Mouse (Mus musculus) limb, embryonic 13.5 days (tissue): Measurements from ENCODE around the gene Lrrc4c. TPM values are rescaled to one million over a fixed set of nuclear protein-coding genes. Genes with fewer than 3 reads are reported as not detected.

ENCODE experiments used
- ATAC-seq: fragments of 200-750 bp; cut with Nextera tagmentation; 2 replicates; pipeline ENCODE4 v1.8.0; 2017; ENCODE audit warnings: low read depth, moderate number of reproducible peaks, moderate TSS enrichment; ENCODE audit not compliant: low FRiP score
- H3K27ac ChIP-seq: fragments of 300-500 bp; sonication (generic); 2 replicates; pipeline ENCODE4 v1.5.1; 2015; ENCODE audit warnings: inconsistent platforms, mild to moderate bottlenecking, moderate library complexity
- H3K27me3 ChIP-seq: fragments of 300-500 bp; sonication (generic); 2 replicates; pipeline ENCODE4 v1.6.1; 2015; ENCODE audit warnings: mild to moderate bottlenecking, inconsistent platforms
- H3K36me3 ChIP-seq: fragments of 300-500 bp; sonication (generic); 2 replicates; pipeline ENCODE4 v1.6.1; 2015; ENCODE audit warnings: inconsistent platforms, mild to moderate bottlenecking, moderate library complexity
- H3K4me1 ChIP-seq: fragments of 300-500 bp; sonication (generic); 2 replicates; pipeline ENCODE4 v1.6.1; 2015; ENCODE audit warnings: inconsistent platforms
- H3K4me2 ChIP-seq: fragments of 300-500 bp; sonication (generic); replicated peaks from 2 replicates; pipeline ENCODE4 v1.6.1; 2015; ENCODE audit warnings: inconsistent platforms, mild to moderate bottlenecking, moderate library complexity
- H3K4me3 ChIP-seq: fragments of 300-500 bp; sonication (generic); 2 replicates; pipeline ENCODE4 v1.5.1; 2015; ENCODE audit warnings: moderate library complexity, mild to moderate bottlenecking, inconsistent platforms
- H3K9ac ChIP-seq: fragments of 300-500 bp; sonication (generic); 2 replicates; pipeline ENCODE4 v1.6.1; 2015; ENCODE audit warnings: mild to moderate bottlenecking, inconsistent platforms
- H3K9me3 ChIP-seq: fragments of 300-500 bp; sonication (generic); 2 replicates; pipeline ENCODE4 v1.6.1; 2016; ENCODE audit warnings: inconsistent platforms
- WGBS: fragments of 180-500 bp; shearing (Covaris S2); methylation state at CpG from one replicate; pipeline ENCODE4 v1.1.7; 2015; 5-methylcytosine and 5-hydroxymethylcytosine counted together
- polyA plus RNA-seq: library from polyadenylated mRNA; unstranded; fragments of >200 nt; fragmentation: Nextera tagmentation; extraction: Ambion mirVana; gene quantifications from 2 replicates; pipeline ENCODE4 v1.2.1, GENCODE M21; 2015

Lrrc4c gene
- polyA plus RNA-seq, 1 experiment from 2014 or later = 2.8 TPM

DNA sequence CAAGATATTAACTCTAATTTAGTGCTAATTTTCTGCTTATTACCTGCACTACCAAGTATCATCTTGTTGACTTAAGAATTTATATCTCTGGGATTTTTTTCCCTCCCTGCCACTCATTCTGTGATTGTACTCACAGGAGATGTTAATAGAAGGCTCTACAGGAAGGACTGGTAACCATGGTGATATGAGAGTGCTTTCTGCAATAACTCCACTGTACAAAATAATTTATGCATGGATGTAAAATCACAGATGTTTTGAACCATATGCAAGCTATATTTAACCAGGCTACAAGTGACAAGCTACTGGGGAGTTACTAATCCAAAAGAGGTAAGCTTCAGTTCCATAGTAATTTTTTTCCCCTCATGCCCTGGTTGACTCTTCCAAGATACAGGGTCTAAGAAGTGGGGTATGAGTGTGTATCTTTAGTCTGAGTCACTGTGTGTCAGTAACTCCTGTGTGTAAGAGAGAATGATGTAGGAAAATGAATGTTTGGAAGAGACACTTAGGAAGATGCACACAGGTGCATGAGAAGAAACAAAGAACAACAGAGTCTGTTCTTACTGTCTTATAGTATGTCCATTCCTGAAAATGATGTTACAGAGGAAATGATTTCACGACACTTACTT is 83.3 kb downstream of the Lrrc4c start:
- 91% methylated on average over 1 of the region's 1 CpGs for WGBS
- H3K36me3 ChIP-seq = no peaks in the 10 kb centered on the region
- no peak overlapping the region for H3K4me2 ChIP-seq
- no peak overlapping the region for H3K4me3 ChIP-seq
- H3K4me1 ChIP-seq = no peaks in the 10 kb centered on the region
- no peaks in the 10 kb centered on the region for H3K9me3 ChIP-seq
- no peaks in the 10 kb centered on the region for H3K27me3 ChIP-seq
- no peak overlapping the region for H3K27ac ChIP-seq
- H3K9ac ChIP-seq = no peak overlapping the region
- ATAC-seq = no peak

DNA sequence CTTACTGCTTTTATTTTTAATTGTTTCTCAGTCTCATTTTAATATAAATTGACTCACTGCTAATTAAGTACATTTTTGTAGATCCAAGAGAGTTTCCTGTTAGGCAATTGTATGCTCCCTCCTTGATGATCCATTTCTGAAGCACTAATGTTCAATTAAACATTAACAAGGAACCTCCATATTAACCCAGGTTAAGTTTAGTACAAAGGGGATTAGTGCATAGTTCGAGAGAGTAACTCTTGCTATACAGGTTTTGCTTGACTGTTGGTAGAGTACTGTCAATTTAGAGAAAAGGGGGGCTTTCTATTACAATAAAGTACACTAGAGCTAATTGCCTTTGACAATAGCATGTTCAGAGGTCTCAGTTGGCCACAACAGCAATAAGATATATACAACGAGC is 84.5 kb downstream of the Lrrc4c start:
- H3K27me3 ChIP-seq = no peaks in the 10 kb centered on the region
- no peaks in the 10 kb centered on the region for H3K36me3 ChIP-seq
- WGBS = 62% methylated on average over 2 of the region's 2 CpGs
- no peak for ATAC-seq
- H3K27ac ChIP-seq = no peak overlapping the region
- H3K4me1 ChIP-seq = no peaks in the 10 kb centered on the region
- H3K9me3 ChIP-seq = no peaks in the 10 kb centered on the region
- no peak overlapping the region for H3K9ac ChIP-seq
- no peak overlapping the region for H3K4me3 ChIP-seq
- no peak overlapping the region for H3K4me2 ChIP-seq

DNA sequence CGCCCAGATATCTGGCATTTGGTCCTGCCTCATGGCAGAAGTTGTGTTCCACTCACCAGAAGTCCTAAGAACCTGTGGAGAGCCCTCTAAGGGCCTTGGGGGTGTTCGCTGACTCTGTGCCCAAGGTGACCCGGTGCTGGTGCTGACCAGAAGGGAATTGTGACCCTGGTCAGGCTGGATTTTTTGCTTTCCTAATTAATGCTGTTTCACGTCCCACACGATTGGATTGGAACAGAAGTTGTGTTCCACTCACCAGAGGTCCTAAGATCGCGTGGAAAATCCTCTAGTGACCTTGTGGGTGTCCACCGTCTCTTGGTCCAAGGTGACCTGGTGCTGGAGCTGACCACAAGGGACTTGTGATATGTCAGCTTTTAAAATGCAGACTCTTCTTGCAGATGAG is 88.9 kb downstream of the Lrrc4c start:
- no peaks in the 10 kb centered on the region for H3K9me3 ChIP-seq
- H3K27ac ChIP-seq = no peak overlapping the region
- H3K4me1 ChIP-seq = no peaks in the 10 kb centered on the region
- H3K9ac ChIP-seq = no peak overlapping the region
- H3K4me2 ChIP-seq = no peak overlapping the region
- no peaks in the 10 kb centered on the region for H3K27me3 ChIP-seq
- H3K4me3 ChIP-seq = no peak overlapping the region
- WGBS = 90% methylated on average over 8 of the region's 8 CpGs
- no peaks in the 10 kb centered on the region for H3K36me3 ChIP-seq
- no peak for ATAC-seq

DNA sequence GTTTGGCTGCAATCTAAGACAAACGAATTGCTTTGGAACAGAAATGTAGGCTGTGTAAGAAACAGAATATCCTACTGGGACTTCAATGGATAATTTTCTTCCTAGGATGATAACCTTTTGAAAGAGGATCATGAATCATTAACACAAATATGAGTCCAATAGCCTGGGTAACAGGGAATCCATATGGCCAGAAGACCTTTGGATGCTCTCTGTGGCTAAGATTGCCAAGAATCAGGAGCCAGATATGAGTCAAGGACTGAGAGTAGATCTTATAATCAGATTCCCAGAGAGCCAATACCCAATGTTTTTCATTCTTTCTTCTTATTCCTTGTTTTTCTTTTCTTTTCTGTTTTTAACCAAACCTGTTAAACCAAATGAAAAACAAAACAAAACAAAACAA is 93.2 kb downstream of the Lrrc4c start:
- H3K27ac ChIP-seq = no peak overlapping the region
- no peaks in the 10 kb centered on the region for H3K27me3 ChIP-seq
- H3K4me1 ChIP-seq = no peaks in the 10 kb centered on the region
- H3K4me2 ChIP-seq = no peak overlapping the region
- no peaks in the 10 kb centered on the region for H3K9me3 ChIP-seq
- no peak overlapping the region for H3K4me3 ChIP-seq
- no peak overlapping the region for H3K9ac ChIP-seq
- 83% methylated on average over 1 of the region's 1 CpGs for WGBS
- H3K36me3 ChIP-seq = no peaks in the 10 kb centered on the region
- ATAC-seq = no peak

DNA sequence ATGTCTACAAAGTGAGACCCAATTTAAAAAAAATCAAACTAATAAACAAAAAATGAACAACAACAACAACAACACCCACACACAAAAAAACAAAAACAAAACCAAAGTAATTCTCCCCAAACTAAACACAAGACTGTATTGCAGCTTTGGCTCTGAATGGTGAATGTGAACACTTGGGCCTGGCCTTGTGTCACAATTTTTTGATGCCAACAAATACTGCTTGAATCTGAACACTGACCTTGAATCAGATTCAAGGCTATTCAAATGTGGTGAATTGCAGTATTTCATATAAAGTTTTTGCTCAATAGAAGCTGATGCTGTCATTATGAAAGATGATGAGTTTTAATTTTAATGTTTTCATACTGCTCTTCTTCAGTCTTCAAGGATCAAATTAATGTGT is 143.6 kb downstream of the Lrrc4c start:
- H3K9me3 ChIP-seq = no peaks in the 10 kb centered on the region
- H3K9ac ChIP-seq = no peak overlapping the region
- H3K4me2 ChIP-seq = no peak overlapping the region
- H3K4me3 ChIP-seq = no peak overlapping the region
- no peaks in the 10 kb centered on the region for H3K4me1 ChIP-seq
- no peak for ATAC-seq
- no peaks in the 10 kb centered on the region for H3K36me3 ChIP-seq
- H3K27ac ChIP-seq = no peak overlapping the region
- no peaks in the 10 kb centered on the region for H3K27me3 ChIP-seq

DNA sequence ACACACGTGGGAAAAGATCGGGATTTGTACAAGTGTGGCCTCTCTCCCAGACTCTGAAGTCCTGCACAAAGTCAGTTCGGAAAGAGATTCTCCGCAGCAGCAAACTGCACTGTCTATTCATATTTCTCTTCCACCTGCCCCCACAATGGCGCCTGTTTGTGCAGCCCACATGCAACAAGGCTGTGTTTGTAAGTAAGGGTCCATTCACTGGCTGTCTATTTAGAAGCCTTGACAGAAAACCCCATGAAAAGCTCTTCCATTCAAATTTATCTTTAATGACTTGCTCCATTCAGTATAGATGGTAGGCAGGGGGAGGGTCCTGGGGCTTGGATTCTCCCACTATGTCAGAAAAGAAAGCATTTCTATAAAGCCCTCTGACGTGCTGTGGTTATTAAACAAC is 157.7 kb downstream of the Lrrc4c start:
- ATAC-seq = no peak
- WGBS = 83% methylated on average over 6 of the region's 6 CpGs
- Histone ChIP-seq H3K36me3 (no peaks in the 10 kb centered on the region), H3K4me2 (no peak overlapping the region), H3K9me3 (no peaks in the 10 kb centered on the region), H3K4me3 (no peak overlapping the region), H3K27ac (no peak overlapping the region), H3K9ac (no peak overlapping the region), H3K4me1 (no peaks in the 10 kb centered on the region), H3K27me3 (no peaks in the 10 kb centered on the region)

DNA sequence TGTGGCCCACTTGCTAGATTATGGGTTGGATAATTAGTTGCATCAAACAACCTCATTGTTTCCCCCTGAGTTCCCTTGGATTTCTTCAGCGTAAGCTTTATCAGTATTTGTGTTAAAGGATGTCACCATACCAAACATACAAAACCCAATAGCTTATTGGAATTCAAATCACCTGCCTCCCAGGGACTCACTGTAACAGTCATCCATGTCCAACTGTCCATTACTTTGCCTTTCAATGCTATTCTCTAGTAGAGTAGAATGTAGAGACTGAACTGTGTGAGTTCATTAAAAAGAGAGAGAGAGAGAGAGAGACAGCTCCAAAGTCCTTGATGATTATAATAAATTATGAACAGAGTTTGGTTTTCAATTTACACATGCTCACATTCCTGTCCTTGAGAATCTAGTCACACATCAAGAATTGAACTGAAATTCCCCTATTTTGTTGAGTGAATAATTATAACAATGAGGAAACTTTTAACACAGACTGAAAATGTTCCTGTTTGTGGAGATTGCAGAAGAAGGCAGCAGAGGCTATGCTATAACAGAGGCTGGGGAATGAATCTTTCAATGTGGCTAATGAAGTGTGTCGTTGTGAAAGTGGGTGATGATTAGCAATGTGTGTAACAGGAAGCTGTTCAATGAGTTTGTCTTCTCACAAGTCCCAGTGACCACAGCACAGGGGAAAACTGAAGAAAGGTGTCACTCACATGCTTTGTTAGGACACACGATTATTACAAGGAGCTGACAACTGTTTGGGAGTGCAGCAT is 181.3 kb downstream of the Lrrc4c start:
- Histone ChIP-seq H3K27ac (no peak overlapping the region), H3K9ac (no peak overlapping the region), H3K4me3 (no peak overlapping the region), H3K27me3 (no peaks in the 10 kb centered on the region), H3K4me1 (no peaks in the 10 kb centered on the region), H3K9me3 (no peaks in the 10 kb centered on the region), H3K36me3 (no peaks in the 10 kb centered on the region), H3K4me2 (no peak overlapping the region)
- 72% methylated on average over 3 of the region's 3 CpGs for WGBS
- no peak for ATAC-seq

DNA sequence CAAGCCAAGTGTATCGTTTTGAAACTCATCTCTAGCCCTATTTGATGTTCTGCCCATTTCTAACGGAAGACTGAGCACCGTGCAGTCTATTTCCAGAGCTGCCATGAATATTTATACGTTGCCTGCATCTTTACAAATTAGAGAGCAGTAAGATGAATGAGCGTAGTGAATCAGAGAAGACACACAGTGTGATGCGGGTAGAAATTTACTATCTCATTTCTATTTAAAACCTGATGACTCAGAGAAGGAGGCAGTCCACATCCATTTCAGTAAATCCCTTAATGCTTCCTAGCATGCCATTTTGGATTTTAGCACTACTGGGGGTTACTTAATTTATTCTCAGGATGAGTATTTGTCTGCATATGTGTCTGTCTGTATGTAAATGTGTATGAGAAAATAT is 186.2 kb downstream of the Lrrc4c start:
- Histone ChIP-seq H3K9ac (no peak overlapping the region), H3K4me3 (no peak overlapping the region), H3K4me2 (no peak overlapping the region), H3K9me3 (no peaks in the 10 kb centered on the region), H3K27me3 (no peaks in the 10 kb centered on the region), H3K36me3 (no peaks in the 10 kb centered on the region), H3K4me1 (no peaks in the 10 kb centered on the region), H3K27ac (no peak overlapping the region)
- 83% methylated on average over 6 of the region's 6 CpGs for WGBS
- no peak for ATAC-seq

DNA sequence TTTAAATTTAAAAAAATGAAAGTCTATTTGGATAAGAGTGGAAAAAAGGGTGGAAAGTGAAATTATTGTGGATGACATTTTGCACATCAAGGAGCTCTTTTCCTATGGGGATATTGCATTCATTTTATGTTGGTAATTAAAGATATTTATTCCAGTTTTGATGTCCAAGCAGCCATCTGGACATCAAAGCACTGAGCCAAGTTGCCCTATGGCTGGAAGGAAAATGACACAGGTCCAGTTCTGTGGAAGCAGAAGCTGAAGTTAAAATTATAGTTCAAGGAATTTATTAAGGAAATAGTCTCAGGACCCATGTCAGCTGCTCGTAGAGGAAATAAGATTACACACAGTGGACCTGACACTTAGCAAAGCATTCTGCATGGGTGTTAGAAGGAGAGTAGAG is 187.7 kb downstream of the Lrrc4c start:
- no peak for ATAC-seq
- Histone ChIP-seq H3K4me3 (no peak overlapping the region), H3K27ac (no peak overlapping the region), H3K4me2 (no peak overlapping the region), H3K4me1 (no peaks in the 10 kb centered on the region), H3K36me3 (no peaks in the 10 kb centered on the region), H3K9me3 (no peaks in the 10 kb centered on the region), H3K27me3 (no peaks in the 10 kb centered on the region), H3K9ac (no peak overlapping the region)
- WGBS = 66% methylated on average over 1 of the region's 1 CpGs

DNA sequence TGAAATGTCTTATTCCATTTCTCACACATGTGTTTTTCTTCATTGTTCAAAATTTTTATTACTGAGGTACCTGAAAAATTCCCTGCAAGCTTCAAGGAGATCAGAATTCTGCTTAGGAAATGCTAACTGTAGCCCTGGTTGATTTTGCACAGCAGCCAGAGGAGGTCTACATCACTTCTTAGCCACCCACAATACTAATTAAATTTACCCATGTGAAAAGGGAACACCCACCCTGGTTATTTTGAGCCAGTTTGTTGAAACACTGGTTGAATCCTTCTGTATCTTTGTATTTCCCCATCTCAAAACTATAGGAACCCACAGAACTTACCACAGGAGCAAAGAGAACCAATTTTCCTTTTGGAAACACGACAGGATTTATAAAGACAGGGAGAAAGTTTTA is 191.0 kb downstream of the Lrrc4c start:
- WGBS = 66% methylated on average over 1 of the region's 1 CpGs
- Histone ChIP-seq H3K36me3 (no peaks in the 10 kb centered on the region), H3K27ac (no peak overlapping the region), H3K4me2 (no peak overlapping the region), H3K9ac (no peak overlapping the region), H3K9me3 (no peaks in the 10 kb centered on the region), H3K27me3 (no peaks in the 10 kb centered on the region), H3K4me1 (no peaks in the 10 kb centered on the region), H3K4me3 (no peak overlapping the region)
- ATAC-seq = no peak

DNA sequence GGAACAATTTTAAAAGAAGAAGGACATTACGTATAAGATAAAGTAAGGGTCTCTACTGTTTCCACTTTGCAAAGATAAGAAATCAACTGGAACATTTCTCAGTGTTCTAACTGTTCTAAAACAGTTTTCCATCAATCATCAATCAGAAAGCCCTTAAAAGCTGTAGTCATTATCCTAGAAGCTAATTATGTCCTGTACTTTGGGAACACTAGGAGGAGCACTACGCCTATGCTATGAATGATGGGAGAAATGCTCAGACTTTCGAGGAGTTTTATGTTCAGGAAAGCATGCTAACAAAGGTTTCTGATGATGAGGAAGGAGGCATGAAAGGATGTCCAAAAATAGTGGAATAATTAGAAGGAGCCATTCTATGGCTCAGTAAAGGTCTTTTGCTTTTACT is 219.5 kb downstream of the Lrrc4c start:
- H3K9ac ChIP-seq = no peak overlapping the region
- no peaks in the 10 kb centered on the region for H3K4me1 ChIP-seq
- no peak overlapping the region for H3K4me2 ChIP-seq
- 73% methylated on average over 3 of the region's 3 CpGs for WGBS
- H3K27me3 ChIP-seq = no peaks in the 10 kb centered on the region
- ATAC-seq = no peak
- H3K9me3 ChIP-seq = no peaks in the 10 kb centered on the region
- H3K27ac ChIP-seq = no peak overlapping the region
- H3K4me3 ChIP-seq = no peak overlapping the region
- H3K36me3 ChIP-seq = no peaks in the 10 kb centered on the region

DNA sequence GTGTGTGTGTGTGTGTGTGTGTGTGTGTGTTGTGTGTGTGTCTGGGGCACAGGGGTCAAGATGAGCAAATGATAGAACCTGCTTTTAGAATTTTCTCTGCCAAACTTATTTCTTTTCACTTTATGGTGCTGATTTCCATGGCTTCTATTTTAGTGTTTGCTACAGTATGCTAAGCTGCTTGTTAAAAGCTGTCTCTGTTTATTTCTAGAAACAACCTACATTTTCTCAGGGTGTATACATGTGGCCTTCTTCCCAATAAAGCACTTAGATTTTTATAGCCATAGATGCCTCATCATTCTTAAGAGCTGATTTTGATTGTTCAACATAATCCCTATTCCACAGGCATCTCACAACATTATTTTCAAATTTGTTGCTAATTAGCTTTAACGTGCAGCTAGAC is 229.2 kb downstream of the Lrrc4c start:
- Histone ChIP-seq H3K9ac (no peak overlapping the region), H3K4me3 (no peak overlapping the region), H3K4me1 (no peaks in the 10 kb centered on the region), H3K9me3 (no peaks in the 10 kb centered on the region), H3K27ac (no peak overlapping the region), H3K4me2 (no peak overlapping the region), H3K36me3 (no peaks in the 10 kb centered on the region), H3K27me3 (no peaks in the 10 kb centered on the region)
- no peak for ATAC-seq
- WGBS = 75% methylated on average over 1 of the region's 1 CpGs

DNA sequence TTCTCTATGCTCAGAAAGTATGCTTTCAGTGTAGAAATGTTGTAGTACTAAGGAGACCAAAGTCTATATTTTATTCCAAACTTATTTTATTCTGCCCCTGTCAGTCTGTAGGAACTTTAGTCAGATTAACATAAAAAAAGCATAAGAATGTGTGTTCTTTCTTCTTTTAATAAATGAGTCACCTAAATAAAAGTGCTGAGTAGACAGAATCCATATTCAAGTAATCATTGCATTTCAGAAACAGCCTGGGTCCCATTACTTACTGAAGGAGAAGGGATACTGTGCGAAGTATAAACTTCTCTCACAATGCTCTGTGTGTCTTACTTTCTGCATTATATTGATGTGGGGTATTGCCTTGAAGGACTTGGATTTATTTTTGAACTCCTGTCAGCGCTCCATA is 255.8 kb downstream of the Lrrc4c start:
- Histone ChIP-seq H3K27ac (no peak overlapping the region), H3K36me3 (no peaks in the 10 kb centered on the region), H3K4me1 (no peaks in the 10 kb centered on the region), H3K9ac (no peak overlapping the region), H3K27me3 (no peaks in the 10 kb centered on the region), H3K9me3 (no peaks in the 10 kb centered on the region), H3K4me2 (no peak overlapping the region), H3K4me3 (no peak overlapping the region)
- 90% methylated on average over 2 of the region's 2 CpGs for WGBS
- ATAC-seq = no peak
